Mouse (Mus musculus) spleen, adult 2 months (tissue): ENCODE measurements around the gene Mapk12.

Experiments used
- CTCF ChIP-seq: fragments of 200-500 bp; IDR thresholded peaks from 2 replicates; pipeline ENCODE4 v1.5.1; 2011; ENCODE audit warnings: mild to moderate bottlenecking, inconsistent platforms; ENCODE audit not compliant: insufficient read depth, insufficient read length, insufficient replicate concordance; ENCODE audit errors: extremely low read depth
- POLR2A ChIP-seq: fragments of 200-500 bp; IDR thresholded peaks from 2 replicates; pipeline ENCODE4 v1.6.1; 2011; ENCODE audit warnings: low read depth, low read length, inconsistent platforms

DNA sequence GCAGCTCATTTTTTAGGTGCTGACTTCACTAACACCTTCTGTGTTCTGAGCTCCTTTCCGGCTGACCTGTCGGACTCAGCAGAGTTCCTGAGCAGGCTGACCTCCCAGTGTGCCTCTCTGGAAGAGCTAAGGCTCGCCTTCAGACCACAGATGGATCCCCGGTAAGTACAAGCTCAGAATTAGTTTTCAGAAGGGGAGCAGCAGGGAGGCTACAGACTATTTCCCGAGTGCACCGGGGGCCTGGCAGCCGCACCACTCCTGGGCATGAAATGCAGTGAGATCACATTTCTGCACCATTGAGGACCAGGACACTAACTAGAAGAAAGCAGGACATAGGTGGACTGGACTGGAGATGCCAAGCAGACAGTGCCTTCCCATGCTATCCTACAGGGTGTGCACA is 41.9 kb downstream of the Mapk12 start:
- TF ChIP-seq CTCF (no peak), POLR2A (no peak)
